Mouse (Mus musculus): ENCODE measurements at regions not wholly inside any gene's neighbourhood (a gene's known extent, or its start where the extent isn't known, plus 50 kb on each side); places are given as distances from the start of the nearest gene placed in this dataset.

DNA sequence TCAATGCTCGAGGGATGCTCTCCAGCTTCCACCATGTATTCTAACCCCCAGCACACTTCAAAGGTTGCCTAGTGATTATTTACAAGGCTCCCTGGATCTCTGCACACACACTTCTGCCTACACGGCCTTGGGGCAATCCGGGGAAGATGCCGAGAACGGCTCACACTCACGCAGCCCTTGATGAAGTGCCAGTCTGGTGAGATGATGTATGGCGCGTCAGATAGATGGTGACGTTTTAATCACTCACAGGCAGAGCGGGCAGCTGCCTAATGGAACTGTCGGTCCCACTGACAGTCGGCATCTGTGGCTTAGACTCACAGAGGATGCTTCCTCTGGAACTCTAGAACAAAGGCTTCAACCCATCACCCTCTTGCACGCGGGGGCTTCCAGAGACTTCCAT lies 66.9 kb upstream of the Kazn start:
- in situ Hi-C loops (cut with MboI, MseI) = no loop called here

DNA sequence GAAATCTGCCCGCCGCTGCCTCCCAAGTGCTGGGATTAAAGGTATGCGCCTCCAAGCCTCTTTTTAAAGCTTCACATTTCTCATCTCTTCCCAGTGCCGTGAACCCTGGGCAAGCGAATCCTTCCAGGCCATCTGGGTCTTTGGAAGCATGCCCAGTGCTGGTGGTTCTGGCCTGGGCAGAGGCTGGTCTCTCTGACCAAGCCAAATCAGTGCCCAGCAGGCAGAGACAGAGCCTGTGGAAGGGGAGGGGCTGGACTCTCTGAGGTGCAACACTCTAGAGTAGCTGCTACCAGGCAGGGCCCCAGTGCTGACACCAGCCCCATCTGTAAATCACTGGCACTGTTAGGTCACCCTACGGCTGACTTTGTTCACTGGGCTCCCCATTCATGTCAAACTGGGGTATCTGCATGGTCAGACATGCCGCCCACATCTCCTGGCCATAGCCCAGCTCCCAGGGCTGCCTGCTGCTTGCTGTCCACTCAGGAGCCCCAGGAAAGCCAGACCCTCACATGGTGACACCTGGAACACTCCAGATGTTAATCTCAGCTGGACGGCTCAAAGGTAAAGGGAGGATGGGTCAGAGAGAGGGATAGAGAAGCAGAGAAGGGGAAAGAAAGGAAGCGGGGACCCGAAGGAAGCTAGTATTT lies 64.3 kb upstream of the Kazn start:
- in situ Hi-C loops (cut with MboI, MseI) = no loop called here

DNA sequence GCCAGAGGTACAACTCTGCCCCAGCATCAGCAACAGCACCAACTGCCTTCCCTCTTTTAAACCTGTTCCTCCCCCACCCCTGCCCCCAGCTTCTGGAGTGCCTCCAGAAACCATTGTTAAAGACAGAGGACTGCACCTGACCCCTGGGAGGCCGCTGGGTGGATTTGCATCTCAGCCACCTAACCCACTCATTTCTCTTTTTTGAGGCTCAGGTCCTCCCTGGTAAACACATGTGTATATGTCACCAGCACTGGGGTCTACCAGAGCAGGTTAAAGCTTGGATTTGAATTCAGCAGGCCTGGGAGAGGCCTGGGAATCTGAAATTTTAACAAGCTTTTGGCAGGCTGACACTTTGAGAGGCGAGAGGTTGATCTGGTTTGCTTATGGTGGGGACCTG lies 63.5 kb upstream of the Kazn start:
- in situ Hi-C loops (cut with MboI, MseI) = no loop called here

DNA sequence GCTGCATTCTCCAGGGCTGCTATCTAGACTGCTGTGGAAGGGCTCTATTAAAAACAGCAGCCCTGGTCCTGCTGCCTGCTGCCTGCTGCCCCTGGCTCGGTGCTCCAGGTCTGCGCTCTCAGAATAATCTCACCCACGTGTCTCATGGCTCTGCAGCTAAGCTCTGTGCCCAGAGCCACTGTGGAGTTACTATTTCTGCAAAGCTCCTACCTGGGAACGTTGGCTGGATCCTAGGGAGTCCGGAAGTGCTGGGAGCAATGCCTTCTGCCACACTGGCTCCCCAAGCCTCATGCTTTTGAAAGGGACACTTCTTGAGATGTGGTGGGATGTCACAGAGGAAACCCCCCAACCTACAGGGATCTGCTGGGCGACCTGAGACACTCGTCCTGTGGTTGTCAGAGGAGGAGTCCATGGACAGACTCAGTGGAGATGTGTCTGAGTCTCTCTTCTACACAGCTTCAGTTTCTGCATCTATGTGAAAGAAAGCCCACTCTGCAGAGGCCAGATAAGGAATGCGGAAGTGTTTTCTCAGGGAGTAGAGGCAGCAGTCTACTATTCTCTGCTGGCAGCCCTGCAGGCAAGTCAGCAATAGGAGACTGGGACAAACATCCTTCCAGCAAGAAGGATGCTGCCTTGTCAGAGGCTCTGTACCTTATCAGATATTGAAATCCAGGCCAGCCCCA lies 63.0 kb upstream of the Kazn start:
- in situ Hi-C loops (cut with MboI, MseI) = no loop called here

DNA sequence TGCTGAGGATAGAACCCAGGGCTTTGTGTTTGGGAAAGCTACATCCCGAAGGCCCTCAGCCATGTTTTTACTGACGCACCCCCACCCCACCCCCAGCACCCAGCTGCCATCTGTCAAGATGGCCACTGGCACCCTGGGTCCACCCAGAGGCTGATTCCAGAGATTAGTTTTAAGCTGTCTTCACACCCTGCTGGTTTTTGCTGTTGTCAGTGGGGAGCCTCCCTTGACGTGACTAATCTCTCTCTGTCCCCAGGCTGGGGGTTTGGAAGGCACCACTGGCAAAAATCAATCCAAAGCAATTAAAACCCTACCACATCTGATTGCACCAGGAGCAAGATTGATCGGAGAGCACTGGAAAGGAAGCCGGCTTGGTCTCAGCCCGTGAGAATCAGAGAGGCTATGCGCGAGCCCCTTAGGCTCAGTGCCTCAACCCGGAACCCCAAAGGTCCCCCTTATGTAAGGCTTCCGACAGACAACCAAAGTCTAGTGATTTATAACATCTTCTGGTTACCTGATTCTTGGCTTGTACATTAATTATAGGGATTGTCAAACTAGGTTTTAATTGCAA lies 59.7 kb upstream of the Kazn start:
- in situ Hi-C loops (cut with MboI, MseI) = no loop called here

DNA sequence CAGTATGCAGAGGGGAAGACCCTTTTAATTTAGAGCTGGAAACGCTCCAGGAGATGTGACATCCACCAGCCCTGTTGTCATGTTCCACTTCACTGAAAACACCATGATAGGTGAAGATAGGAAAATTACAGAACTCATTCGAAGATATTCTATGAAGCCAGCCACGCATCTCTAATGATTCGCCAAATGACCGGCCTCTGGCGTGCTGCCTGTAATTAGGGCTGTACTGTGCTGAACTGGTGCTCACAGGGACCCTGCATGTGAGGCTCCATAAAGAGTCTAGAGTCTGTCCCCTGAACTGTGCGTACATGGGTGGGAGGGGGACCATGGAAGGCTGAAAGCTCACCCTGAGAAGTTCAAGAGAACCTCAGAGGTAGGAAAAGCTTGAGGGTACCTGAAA lies 53.6 kb upstream of the Kazn start:
- in situ Hi-C loops (cut with MboI, MseI) = no loop called here

DNA sequence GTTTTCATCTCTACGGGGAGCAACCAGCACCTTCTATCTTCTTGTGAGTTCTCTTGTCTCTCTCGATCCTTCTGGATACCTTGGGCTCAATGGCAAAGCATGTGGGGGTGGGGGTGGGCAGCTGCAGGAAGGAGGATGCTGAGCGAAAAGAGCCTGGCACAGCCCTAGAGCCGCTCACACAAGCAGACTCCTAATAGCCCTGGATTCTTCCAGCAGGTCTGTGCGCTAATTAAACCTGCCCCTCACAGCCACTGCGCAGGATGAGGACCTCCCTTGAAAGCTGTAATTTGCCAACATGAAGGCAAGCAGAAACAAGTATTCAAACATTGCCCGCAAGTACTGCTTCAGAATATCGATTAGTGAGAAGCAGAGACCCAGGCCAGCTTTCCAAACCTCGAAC lies 53.1 kb upstream of the Kazn start:
- in situ Hi-C loops (cut with MboI, MseI) = no loop called here

DNA sequence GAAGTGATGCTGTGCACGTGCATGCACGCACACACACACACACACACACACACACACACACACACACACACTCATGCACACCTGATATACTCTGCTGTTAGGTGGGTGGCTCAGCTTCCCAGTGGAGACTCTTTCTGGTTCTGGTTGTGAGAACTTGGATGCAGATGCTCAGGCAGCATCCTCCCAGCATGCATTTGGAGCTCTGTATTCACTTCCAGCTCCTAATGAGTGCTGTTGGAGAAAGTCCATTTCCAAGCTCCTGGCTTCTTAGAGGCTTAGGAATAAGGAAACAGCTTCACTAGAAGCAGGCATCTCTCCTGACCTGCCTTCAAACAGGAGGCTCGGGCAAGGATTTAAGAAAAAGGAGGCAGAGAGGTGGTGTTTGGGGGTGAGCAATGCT lies 52.2 kb upstream of the Kazn start:
- in situ Hi-C loops (cut with MboI, MseI) = no loop called here

All from T-helper 1 cell (primary cell).